Mouse (Mus musculus) inflammation-experienced regulatory T-cells (primary cell): ENCODE data around the gene Tm7sf3. TPM values are rescaled to one million over a fixed set of nuclear protein-coding genes. Genes with fewer than 3 reads are reported as not detected.

Experiments
- polyA plus RNA-seq, 2 experiments: library from polyadenylated mRNA; unstranded; fragments of 100-300 nt; shearing (Covaris generic); gene quantifications; one replicate each; pipeline ENCODE4 v1.2.1; 2017

Tm7sf3 gene
- polyA plus RNA-seq: 10 to 100 TPM; 25.0 to 30.4 TPM

DNA sequence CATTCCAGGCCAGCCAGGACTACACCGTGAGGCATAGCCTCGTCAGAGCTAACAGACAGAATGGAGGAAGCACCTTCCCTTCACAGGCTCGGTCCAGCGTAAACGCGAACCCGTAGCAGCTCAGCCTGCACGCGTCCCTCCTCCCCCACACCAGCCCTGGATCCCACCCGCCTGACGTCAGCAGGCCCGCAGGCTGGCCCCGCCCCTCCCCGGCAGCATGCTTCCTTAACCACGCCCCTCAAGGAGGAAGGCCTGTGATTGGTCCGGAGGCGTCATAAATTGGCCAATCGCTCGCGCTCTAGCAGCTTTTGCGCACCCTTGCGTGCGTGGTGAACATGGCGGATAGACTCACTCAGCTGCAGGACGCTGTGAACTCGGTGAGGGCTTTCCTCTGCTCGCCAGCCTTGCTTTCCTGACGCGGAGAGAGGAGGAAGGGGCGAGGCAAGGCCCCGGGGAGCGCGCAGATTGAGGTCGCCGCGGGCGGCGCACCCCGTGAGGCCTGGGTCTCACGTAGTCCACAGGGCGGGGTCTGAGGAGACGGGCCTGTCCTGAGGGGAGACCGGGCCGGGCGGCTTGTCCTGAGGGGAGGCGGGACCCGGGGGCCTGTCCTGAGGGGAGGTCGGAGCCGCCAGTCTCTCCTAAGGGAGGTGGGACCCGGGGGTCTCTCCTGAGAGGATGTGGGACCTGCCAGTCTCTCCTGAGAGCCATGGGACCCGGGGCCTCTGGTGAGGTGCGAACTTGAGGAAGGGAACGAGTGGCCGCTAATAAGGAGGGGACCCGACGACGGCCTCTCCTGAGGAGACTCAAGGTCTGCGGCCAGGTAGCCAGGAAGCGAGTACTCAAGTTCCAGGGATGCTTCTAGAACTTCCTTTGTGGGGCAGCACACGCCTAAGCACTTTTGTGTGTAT, at the start of gene Tm7sf3, which contains the start of gene Med21:
Gene Tm7sf3 (minus strand): TSS at position 549 of the 908 bp plus-strand sequence.
Gene Med21 (plus strand): TSS at position 272 of the 908 bp plus-strand sequence.

GRCm38 (mm10) chr6:146577310-146578109, 65.1 kb downstream of the Tm7sf3 start, which contains the start of gene Ints13:
TSS of gene Ints13 (minus strand) at chr6:146577835.

DNA sequence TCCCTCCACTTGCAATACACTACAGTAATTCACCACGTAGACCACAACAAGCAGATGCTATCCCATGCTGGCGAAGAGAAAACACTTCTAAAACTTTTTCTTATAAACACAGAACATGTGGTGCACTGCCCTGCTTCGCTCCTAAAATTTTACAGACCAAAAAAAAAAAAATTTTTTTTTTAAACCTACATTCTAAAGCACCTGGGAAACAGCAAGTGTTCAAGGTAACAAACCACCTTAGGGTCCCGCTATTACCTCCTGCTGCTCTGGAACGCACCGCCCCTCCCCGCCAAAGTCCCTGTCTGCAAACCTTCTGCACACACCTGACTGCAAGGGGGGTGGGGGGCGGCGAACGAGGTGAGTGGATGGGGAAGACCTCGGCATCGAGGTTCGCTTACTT, 65.7 kb downstream of the Tm7sf3 start, which contains the start of gene Fgfr1op2:
Gene Fgfr1op2 (plus strand): TSS at position 301 of the 400 bp plus-strand sequence.

Other genes starting within 250 kb of the Tm7sf3 start
- 100 to 1,000 TPM; 210 to 217 TPM for gene Itpr2, start 140.6 kb downstream of the Tm7sf3 start, polyA plus RNA-seq
- 100 to 1,000 TPM; 164 to 194 TPM for gene Fgfr1op2, start 65.6 kb downstream of the Tm7sf3 start, polyA plus RNA-seq
- gene Ints13, start 65.0 kb downstream of the Tm7sf3 start, polyA plus RNA-seq: 10 to 100 TPM; 77.9 to 96.5 TPM
- gene Med21, start 277 bp downstream of the Tm7sf3 start, polyA plus RNA-seq: 10 to 100 TPM; 67.7 to 99.4 TPM
- gene Stk38l, start 82.2 kb upstream of the Tm7sf3 start, polyA plus RNA-seq: 1 to 10 TPM; 8.8 to 9.5 TPM
- 1 to 10 TPM in 1 of 2 experiments, under 1 TPM in 1; 0.25 to 1.9 TPM for gene Arntl2, start 153.2 kb upstream of the Tm7sf3 start, polyA plus RNA-seq
- gene Smco2, start 207.3 kb upstream of the Tm7sf3 start, polyA plus RNA-seq: 1 to 10 TPM in 1 of 2 experiments, not detected in 1; 1.2 TPM
- gene Ppfibp1, start 245.7 kb upstream of the Tm7sf3 start, polyA plus RNA-seq: 10 to 100 TPM in 1 of 2 experiments, 1 to 10 TPM in 1; 7.7 to 13.1 TPM